Mouse (Mus musculus) CH12.LX (cell line): ENCODE measurements at regions not wholly inside any gene's neighbourhood (a gene's known extent, or its start where the extent isn't known, plus 50 kb on each side); places are given as distances from the start of the nearest gene placed in this dataset.

ENCODE experiments used
- DNase-seq: peaks from one replicate; pipeline ENCODE4 v3.0.0-alpha.2; 2013; ENCODE audit errors: extremely low read depth
- H3K27ac ChIP-seq: 2 replicates; pipeline ENCODE4 v1.5.1; 2012; ENCODE audit warnings: low read depth, mild to moderate bottlenecking, control low read depth, moderate library complexity; ENCODE audit not compliant: insufficient read depth
- H3K27me3 ChIP-seq: replicated peaks from 2 replicates; pipeline ENCODE3; 2012; ENCODE audit warnings: inconsistent platforms
- H3K36me3 ChIP-seq, 2 experiments: replicated peaks in 1 of 2; 2 replicates each; pipeline versions ENCODE3 to v1.6.1; 2012; ENCODE audit warnings: inconsistent platforms in 1 of 2, low read length in 1 of 2, mild to moderate bottlenecking in 1 of 2, mixed read lengths in 1 of 2, moderate library complexity in 1 of 2; ENCODE audit not compliant: control insufficient read depth in 1 of 2, insufficient read depth in 1 of 2
- H3K4me1 ChIP-seq, 2 experiments: 2 replicates each; pipeline ENCODE4 v1.6.1; 2012; ENCODE audit warnings: inconsistent platforms in 1 of 2, moderate library complexity in 1 of 2; ENCODE audit not compliant: insufficient read depth in 2 of 2, control insufficient read depth in 1 of 2
- H3K4me2 ChIP-seq: 2 replicates; pipeline ENCODE4 v1.6.1; 2012; ENCODE audit warnings: low read depth, mild to moderate bottlenecking, control low read depth; ENCODE audit not compliant: poor library complexity, insufficient read depth, severe bottlenecking
- H3K4me3 ChIP-seq, 3 experiments: fragments of 150-350 bp in 1 of 3; sonication (generic) in 1 of 3; replicated peaks in 1 of 3; 2 replicates each; pipeline versions ENCODE3 to v1.5.1; 2011 to 2012; ENCODE audit warnings: low read depth in 2 of 3, low read length in 2 of 3, mild to moderate bottlenecking in 2 of 3, moderate library complexity in 2 of 3, control low read depth in 1 of 3, improper control_type of control experiment in 1 of 3, inconsistent platforms in 1 of 3, mixed read lengths in 1 of 3; ENCODE audit not compliant: poor library complexity in 1 of 3
- H3K79me2 ChIP-seq: replicated peaks from 2 replicates; pipeline ENCODE4 v1.6.1; 2012; ENCODE audit warnings: mild to moderate bottlenecking, moderate library complexity; ENCODE audit not compliant: control insufficient read depth, poor library complexity, insufficient read depth, severe bottlenecking; ENCODE audit errors: extremely low read depth
- H3K9ac ChIP-seq: 2 replicates; pipeline ENCODE4 v1.6.1; 2012; ENCODE audit warnings: low read depth, mild to moderate bottlenecking, control low read depth, moderate library complexity; ENCODE audit not compliant: insufficient read depth
- H3K9me3 ChIP-seq: replicated peaks from 2 replicates; pipeline ENCODE3; 2012; ENCODE audit warnings: low read length, inconsistent platforms, mixed read lengths
- CHD2 ChIP-seq: IDR thresholded peaks from 2 replicates; pipeline ENCODE4 v1.6.1; 2011; ENCODE audit warnings: low read length, improper control_type of control experiment
- CTCF ChIP-seq, 2 experiments: IDR thresholded peaks in 1 of 2; conservative IDR thresholded peaks in 1 of 2; 2 replicates each; pipeline ENCODE4 v1.5.1; 2011 to 2012; ENCODE audit warnings: low read depth in 2 of 2, low read length in 2 of 2, improper control_type of control experiment in 1 of 2, inconsistent platforms in 1 of 2, mild to moderate bottlenecking in 1 of 2, moderate library complexity in 1 of 2
- ELF1 ChIP-seq: IDR thresholded peaks from 2 replicates; pipeline ENCODE4 v1.6.1; 2014; ENCODE audit warnings: low read depth, mild to moderate bottlenecking, inconsistent platforms, low read length, improper control_type of control experiment
- EP300 ChIP-seq: IDR thresholded peaks from 2 replicates; pipeline ENCODE4 v1.6.1; 2011; ENCODE audit warnings: low read length, improper control_type of control experiment
- ETS1 ChIP-seq: conservative IDR thresholded peaks from 2 replicates; pipeline ENCODE4 v1.6.1; 2012; ENCODE audit warnings: low read depth, mild to moderate bottlenecking, inconsistent platforms, low read length, improper control_type of control experiment, moderate library complexity
- GABPA ChIP-seq: IDR thresholded peaks from 2 replicates; pipeline ENCODE4 v1.6.1; 2012; ENCODE audit warnings: low read depth, low read length, improper control_type of control experiment, inconsistent platforms; ENCODE audit not compliant: insufficient replicate concordance
- IRF4 ChIP-seq: IDR thresholded peaks from 2 replicates; pipeline ENCODE4 v1.6.1; 2014; ENCODE audit warnings: low read depth, mild to moderate bottlenecking, inconsistent platforms, low read length, improper control_type of control experiment
- KAT2A ChIP-seq: IDR thresholded peaks from 2 replicates; pipeline ENCODE4 v1.6.1; 2012; ENCODE audit warnings: low read length, improper control_type of control experiment, inconsistent platforms; ENCODE audit not compliant: insufficient replicate concordance
- MAFK ChIP-seq: IDR thresholded peaks from 2 replicates; pipeline ENCODE4 v1.6.1; 2011; ENCODE audit warnings: low read length, improper control_type of control experiment; ENCODE audit not compliant: insufficient replicate concordance
- MAZ ChIP-seq: IDR thresholded peaks from 2 replicates; pipeline ENCODE4 v1.6.1; 2012; ENCODE audit warnings: low read depth, mild to moderate bottlenecking, inconsistent platforms, low read length, improper control_type of control experiment, moderate library complexity
- MYC ChIP-seq: IDR thresholded peaks from 2 replicates; pipeline ENCODE4 v1.6.1; 2011; ENCODE audit warnings: low read depth, mild to moderate bottlenecking, improper control_type of control experiment, low read length
- NELFE ChIP-seq: IDR thresholded peaks from 2 replicates; pipeline ENCODE4 v1.6.1; 2011; ENCODE audit warnings: low read depth, low read length, improper control_type of control experiment
- NRF1 ChIP-seq: IDR thresholded peaks from 2 replicates; pipeline ENCODE4 v1.6.1; 2014; ENCODE audit warnings: low read depth, mild to moderate bottlenecking, inconsistent platforms, low read length, improper control_type of control experiment, moderate library complexity
- PAX5 ChIP-seq: IDR thresholded peaks from 2 replicates; pipeline ENCODE4 v1.6.1; 2012; ENCODE audit warnings: low read length, inconsistent platforms, mixed read lengths
- POLR2A ChIP-seq: IDR thresholded peaks from 2 replicates; pipeline ENCODE4 v1.6.1; 2011; ENCODE audit warnings: low read depth, mild to moderate bottlenecking, improper control_type of control experiment, low read length
- POLR2AphosphoS2 ChIP-seq: IDR thresholded peaks from 2 replicates; pipeline ENCODE4 v1.6.1; 2011; ENCODE audit warnings: low read depth, low read length, improper control_type of control experiment
- RAD21 ChIP-seq: IDR thresholded peaks from 2 replicates; pipeline ENCODE4 v1.6.1; 2011; ENCODE audit warnings: low read depth, mild to moderate bottlenecking, low read length, improper control_type of control experiment, moderate library complexity
- SIN3A ChIP-seq: IDR thresholded peaks from 2 replicates; pipeline ENCODE4 v1.6.1; 2012; ENCODE audit warnings: low read length, improper control_type of control experiment, inconsistent platforms
- SMC3 ChIP-seq: IDR thresholded peaks from 2 replicates; pipeline ENCODE4 v1.6.1; 2011; ENCODE audit warnings: low read depth, low read length, improper control_type of control experiment
- TBP ChIP-seq: conservative IDR thresholded peaks from 2 replicates; pipeline ENCODE4 v1.6.1; 2011; ENCODE audit warnings: low read depth, low read length, improper control_type of control experiment
- TCF12 ChIP-seq: IDR thresholded peaks from 2 replicates; pipeline ENCODE4 v1.6.1; 2014; ENCODE audit warnings: low read depth, mild to moderate bottlenecking, inconsistent platforms, low read length, improper control_type of control experiment
- ZC3H11A ChIP-seq: IDR thresholded peaks from 2 replicates; pipeline ENCODE4 v1.6.1; 2012; ENCODE audit warnings: low read depth, mild to moderate bottlenecking, inconsistent platforms, low read length, improper control_type of control experiment
- ZKSCAN1 ChIP-seq: IDR thresholded peaks from 2 replicates; pipeline ENCODE4 v1.6.1; 2012; ENCODE audit warnings: low read depth, inconsistent platforms, low read length, improper control_type of control experiment, borderline replicate concordance
- ZMIZ1 ChIP-seq: IDR thresholded peaks from 2 replicates; pipeline ENCODE4 v1.6.1; 2012; ENCODE audit warnings: low read depth, mild to moderate bottlenecking, inconsistent platforms, low read length, improper control_type of control experiment
- ZNF384 ChIP-seq: IDR thresholded peaks from 2 replicates; pipeline ENCODE4 v1.6.1; 2012; ENCODE audit warnings: low read depth, low read length, improper control_type of control experiment, inconsistent platforms
- dilution Hi-C: fragments of 300-500 bp; cut with MboI; formaldehyde crosslinking; loops from 2 replicates; pipeline ENCODE4 v1.14.3; 2020; ENCODE audit warnings: low sequenced_read_pairs; ENCODE audit not compliant: extremely low pct_unique_long_range_greater_than_20kb, extremely low pct_ligation_motif_present
- in situ Hi-C: fragments of 300-500 bp; cut with MboI; formaldehyde crosslinking; loops from 3 replicates; pipeline ENCODE4 v1.14.3; 2019; ENCODE audit warnings: low sequenced_read_pairs, low pct_ligation_motif_present, low pct_unique_long_range_greater_than_20kb, mixed read lengths

DNA sequence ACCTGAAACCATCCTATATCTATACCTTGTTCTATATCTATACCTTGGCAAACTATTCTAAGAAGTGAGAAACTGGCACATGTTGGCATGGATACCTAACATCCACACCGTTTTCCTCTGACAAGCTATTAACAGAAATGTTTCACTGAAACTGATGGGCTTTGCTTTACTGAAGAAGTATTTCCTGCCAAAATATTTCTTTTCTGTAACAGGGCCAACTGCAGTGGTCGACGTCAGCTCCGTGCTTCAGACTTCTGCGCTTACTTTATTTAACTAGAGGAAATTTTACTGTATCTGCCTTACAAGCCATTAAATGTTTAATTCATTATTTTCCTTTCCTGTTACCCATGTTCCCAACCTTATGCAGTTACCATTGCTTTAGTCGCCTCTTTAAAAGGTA is 674.2 kb downstream of the Kcnj3 start:
- TF ChIP-seq TBP = no peak
- TF ChIP-seq EP300 = no peak
- TF ChIP-seq KAT2A = no peak
- no peak for TF ChIP-seq ELF1
- TF ChIP-seq NELFE = no peak
- TF ChIP-seq ZKSCAN1 = no peak
- TF ChIP-seq CHD2 = no peak
- TF ChIP-seq ZMIZ1 = no peak
- no peak for TF ChIP-seq ETS1
- no peak for TF ChIP-seq NRF1
- TF ChIP-seq, all 38 proteins: peak for 0
- in situ Hi-C loops = no loop called here
- dilution Hi-C loops = no loop called here

GRCm38 (mm10) chr2:56114469-56114868 is 678.7 kb downstream of the Kcnj3 start:
- H3K4me2 ChIP-seq = peak overlapping the region; percentile 67; the same call in 1 of the 2 replicates
- H3K4me1 ChIP-seq = no peaks in the 10 kb centered on the region; a peak in 1 of 4 replicates
- H3K27me3 ChIP-seq = no peaks in the 10 kb centered on the region
- no peak overlapping the region for H3K9ac ChIP-seq
- in situ Hi-C loops = no loop called here
- peak overlapping the region in 1 of 3 experiments; percentile 21 for H3K4me3 ChIP-seq
- DNase-seq = peak; percentile 63
- no peaks in the 10 kb centered on the region for H3K36me3 ChIP-seq
- TF ChIP-seq ZNF384 (no peak), NRF1 (no peak), GABPA (no peak), RAD21 (peak; percentile 94), PAX5 (no peak), SMC3 (peak; percentile 61), TCF12 (no peak), ZC3H11A (peak; percentile 19; the same call in 1 of the 2 replicates), CTCF (conservative IDR thresholded peaks at IDR 0.05 in 1 of 2, IDR thresholded peaks at IDR 0.05 in 1 of 2; ENCODE audit: low read depth in 2 of 2, low read length in 2 of 2) (peak; percentile 21 to 77; a peak in 2 of 4 replicates), POLR2AphosphoS2 (no peak), MAZ (no peak), NELFE (no peak), ZMIZ1 (no peak), CHD2 (no peak), IRF4 (no peak), POLR2A (no peak), KAT2A (no peak), MYC (no peak), SIN3A (no peak), MAFK (no peak)
- no peak overlapping the region for H3K27ac ChIP-seq
- H3K9me3 ChIP-seq = no peaks in the 10 kb centered on the region
- dilution Hi-C loops = no loop called here
- no peaks in the 10 kb centered on the region for H3K79me2 ChIP-seq

More for the DNA sequence above, 674.2 kb downstream of the Kcnj3 start:
- no peak for DNase-seq
- no peaks in the 10 kb centered on the region; a peak in 1 of 4 replicates for H3K4me1 ChIP-seq
- no peak overlapping the region for H3K4me3 ChIP-seq
- H3K4me2 ChIP-seq = no peak overlapping the region
- no peaks in the 10 kb centered on the region for H3K36me3 ChIP-seq
- no peaks in the 10 kb centered on the region for H3K9me3 ChIP-seq
- H3K27ac ChIP-seq = no peak overlapping the region
- no peaks in the 10 kb centered on the region for H3K79me2 ChIP-seq
- no peaks in the 10 kb centered on the region for H3K27me3 ChIP-seq
- H3K9ac ChIP-seq = no peak overlapping the region
